In genomic region chr13:21469097-21469496, GRCm38 (mm10) we compare ENCODE assay signal across 12 mouse cellular contexts. TPM values are rescaled to one million over a fixed set of nuclear protein-coding genes. Genes with fewer than 3 reads are reported as not detected.
DNase-seq lines count a peak whose midpoint lies in the region; ATAC-seq and TF ChIP-seq lines count a peak whose summit lies in the region.
"Had no signal": no experiment of that assay in that cellular context is flagged by ENCODE, and none has a peak within 500 bp of the region (broad histone marks: within the 10 kb centered on the region; RNA-seq: fewer than 3 reads in every experiment).

No protein-coding gene starts in this region.

- no peak overlapping the region for H3K9ac ChIP-seq in heart, postnatal 0 days (replicated peaks; ENCODE audit: low read depth, low read length)
- H3K9ac ChIP-seq in embryonic facial prominence, embryonic 15.5 days: no peak overlapping the region
- no peak overlapping the region for H3K9ac ChIP-seq in intestine, embryonic 14.5 days (ENCODE audit: low read length)
- H3K9ac ChIP-seq in midbrain, embryonic 14.5 days (replicated peaks; ENCODE audit: low read length): no peak overlapping the region

- H3K4me2 ChIP-seq in heart, postnatal 0 days (ENCODE audit: low read depth, low read length): peak overlapping the region; percentile 81
- H3K4me2 ChIP-seq in embryonic facial prominence, embryonic 15.5 days (replicated peaks): peak overlapping the region; percentile 88
- peak overlapping the region; percentile 96 for H3K4me2 ChIP-seq in intestine, embryonic 14.5 days (ENCODE audit: low read length)
- H3K4me2 ChIP-seq in midbrain, embryonic 14.5 days (ENCODE audit: low read length): peak overlapping the region; percentile 66

- H3K9me3 ChIP-seq in heart, postnatal 0 days (replicated peaks; ENCODE audit: control insufficient read depth, low read length): no peaks in the 10 kb centered on the region
- no peaks in the 10 kb centered on the region for H3K9me3 ChIP-seq in embryonic facial prominence, embryonic 15.5 days (replicated peaks)
- no peaks in the 10 kb centered on the region for H3K9me3 ChIP-seq in intestine, embryonic 14.5 days (ENCODE audit: control insufficient read depth, low read length)
- H3K9me3 ChIP-seq in midbrain, embryonic 14.5 days (ENCODE audit: control insufficient read depth, low read length): no peaks in the 10 kb centered on the region

- TF ChIP-seq CTCF in heart, postnatal 0 days (IDR thresholded peaks at IDR 0.05; ENCODE audit: low read depth): no peak

- no peaks in the 10 kb centered on the region for H3K4me1 ChIP-seq in heart, postnatal 0 days (ENCODE audit: control insufficient read depth, insufficient read depth)
- 0 out of 2 replicates have a peak, but pooled peaks cover 4% of the 10 kb centered on the region for H3K4me1 ChIP-seq in embryonic facial prominence, embryonic 15.5 days
- H3K4me1 ChIP-seq in intestine, embryonic 14.5 days (replicated peaks; ENCODE audit: control insufficient read depth, insufficient read depth, low read length): no peaks in the 10 kb centered on the region
- H3K4me1 ChIP-seq in midbrain, embryonic 14.5 days (ENCODE audit: control insufficient read depth, insufficient read depth, low read length): no peaks in the 10 kb centered on the region

- peak overlapping the region; percentile 58; the same call in 1 of the 2 replicates for H3K4me3 ChIP-seq in heart, postnatal 0 days (ENCODE audit: low read depth, low read length)
- H3K4me3 ChIP-seq in embryonic facial prominence, embryonic 15.5 days (replicated peaks): peak overlapping the region; percentile 63
- 0 out of 2 replicates have a peak overlapping the region, but pooled peaks have one; percentile 63 for H3K4me3 ChIP-seq in intestine, embryonic 14.5 days (ENCODE audit: low read depth, low read length)
- H3K4me3 ChIP-seq in midbrain, embryonic 14.5 days (replicated peaks; ENCODE audit: low read depth, low read length): no peak overlapping the region

- no peaks in the 10 kb centered on the region for H3K27me3 ChIP-seq in heart, postnatal 0 days (ENCODE audit: control insufficient read depth, insufficient read depth, low read length)
- H3K27me3 ChIP-seq in embryonic facial prominence, embryonic 15.5 days: no peaks in the 10 kb centered on the region; the same call in 1 of the 2 replicates
- no peaks in the 10 kb centered on the region for H3K27me3 ChIP-seq in intestine, embryonic 14.5 days (replicated peaks; ENCODE audit: control insufficient read depth, insufficient read depth, low read length)
- H3K27me3 ChIP-seq in midbrain, embryonic 14.5 days (ENCODE audit: control insufficient read depth, insufficient read depth, low read length): 0 out of 2 replicates have a peak, but pooled peaks cover 3% of the 10 kb centered on the region

- H3K27ac ChIP-seq in heart, postnatal 0 days (ENCODE audit: low read depth): no peak overlapping the region
- H3K27ac ChIP-seq in embryonic facial prominence, embryonic 15.5 days (replicated peaks): no peak overlapping the region
- no peak overlapping the region for H3K27ac ChIP-seq in intestine, embryonic 14.5 days (ENCODE audit: low read depth)
- H3K27ac ChIP-seq in midbrain, embryonic 14.5 days (replicated peaks; ENCODE audit: low read depth, low read length): no peak overlapping the region

- no peaks in the 10 kb centered on the region for H3K36me3 ChIP-seq in heart, postnatal 0 days (replicated peaks; ENCODE audit: control insufficient read depth, insufficient read depth, low read length)
- no peaks in the 10 kb centered on the region for H3K36me3 ChIP-seq in embryonic facial prominence, embryonic 15.5 days
- no peaks in the 10 kb centered on the region for H3K36me3 ChIP-seq in intestine, embryonic 14.5 days (ENCODE audit: control insufficient read depth, insufficient read depth, low read length)
- H3K36me3 ChIP-seq in midbrain, embryonic 14.5 days (ENCODE audit: control insufficient read depth, insufficient read depth, low read length): no peaks in the 10 kb centered on the region

- no peak for DNase-seq in heart, postnatal 0 days (ENCODE audit: low spot score)
- no peak for DNase-seq in heart, adult 18-20 months
- no peak for DNase-seq in intestine, embryonic 14.5 days (ENCODE audit: low spot score)
- no peak for DNase-seq in midbrain, embryonic 14.5 days
- DNase-seq in layer of hippocampus, adult 9-11 months: no peak
- DNase-seq in thymus, postnatal 10 days (ENCODE audit: low spot score in 2 of 2): no peak
- DNase-seq in layer of hippocampus, adult 18-20 months (ENCODE audit: low spot score in 2 of 2): no peak

- no peak for TF ChIP-seq EP300 in heart, postnatal 0 days (IDR thresholded peaks at IDR 0.05; ENCODE audit: low read depth)

- no peak for ATAC-seq in heart, postnatal 0 days (ENCODE audit: insufficient read depth, low read depth)
- ATAC-seq in embryonic facial prominence, embryonic 15.5 days (ENCODE audit: insufficient number of reproducible peaks, low FRiP score, low TSS enrichment, low read depth): no peak
- ATAC-seq in intestine, embryonic 14.5 days (replicated peaks; ENCODE audit: low FRiP score, low TSS enrichment, low read depth): no peak
- no peak for ATAC-seq in midbrain, embryonic 14.5 days (ENCODE audit: low FRiP score, low TSS enrichment)

- WGBS in heart, postnatal 0 days: 7% methylated on average over 9 of the region's 9 CpGs
- WGBS in embryonic facial prominence, embryonic 15.5 days: 24% methylated on average over 9 of the region's 9 CpGs
- WGBS in intestine, embryonic 14.5 days: 36% methylated on average over 9 of the region's 9 CpGs
- 13% methylated on average over 9 of the region's 9 CpGs for WGBS in midbrain, embryonic 14.5 days

RNA-seq across cellular contexts. Expression of gene Nkapl, which starts 0.8 kb away (rescaled TPM):
- total RNA-seq in heart, postnatal 0 days (2014; rRNA removed; ENCODE audit: low replicate concordance): not detected in 2 replicates
- polyA plus RNA-seq in heart, postnatal 0 days (2015; fragmentation: Nextera tagmentation; extraction: Ambion mirVana): 1.8 and 2.1 TPM in 2 replicates
- total RNA-seq in heart, adult 18-20 months (2021): under 1 TPM; 0.44 to 0.52 TPM
- 2.1 and 2.3 TPM in 2 replicates for polyA plus RNA-seq in embryonic facial prominence, embryonic 15.5 days (2015; fragmentation: Nextera tagmentation; extraction: Ambion mirVana)
- polyA plus RNA-seq in intestine, embryonic 14.5 days (2014; fragmentation: Nextera tagmentation; extraction: Ambion mirVana): 2.1 and 2.6 TPM in 2 replicates
- polyA plus RNA-seq in midbrain, embryonic 14.5 days (2014; fragmentation: Nextera tagmentation; extraction: Ambion mirVana): 3.2 and 5.1 TPM in 2 replicates
- under 1 TPM; 0.57 to 0.96 TPM for total RNA-seq in layer of hippocampus, adult 18-20 months (2021)

RNA-seq across cellular contexts. Expression of gene Zkscan4, which starts 9.6 kb away (rescaled TPM):
- 0.70 and 1.7 TPM in 2 replicates for total RNA-seq in heart, postnatal 0 days (2014; rRNA removed; ENCODE audit: low replicate concordance)
- polyA plus RNA-seq in heart, postnatal 0 days (2015; fragmentation: Nextera tagmentation; extraction: Ambion mirVana): 1.9 and 2.0 TPM in 2 replicates
- 1 to 10 TPM in 1 of 2 experiments, under 1 TPM in 1; 0.79 to 1.3 TPM for total RNA-seq in heart, adult 18-20 months (2021)
- 3.7 and 4.3 TPM in 2 replicates for polyA plus RNA-seq in embryonic facial prominence, embryonic 15.5 days (2015; fragmentation: Nextera tagmentation; extraction: Ambion mirVana)
- polyA plus RNA-seq in intestine, embryonic 14.5 days (2014; fragmentation: Nextera tagmentation; extraction: Ambion mirVana): 3.3 and 3.4 TPM in 2 replicates
- polyA plus RNA-seq in midbrain, embryonic 14.5 days (2014; fragmentation: Nextera tagmentation; extraction: Ambion mirVana): 8.8 and 9.7 TPM in 2 replicates
- 1 to 10 TPM; 5.9 to 6.6 TPM for total RNA-seq in layer of hippocampus, adult 18-20 months (2021)

RNA-seq across cellular contexts. Expression of gene Gm10065, which starts 10.1 kb away (rescaled TPM):
- not detected in 2 replicates for total RNA-seq in heart, postnatal 0 days (2014; rRNA removed; ENCODE audit: low replicate concordance)
- not detected in 2 replicates for polyA plus RNA-seq in heart, postnatal 0 days (2015; fragmentation: Nextera tagmentation; extraction: Ambion mirVana)
- total RNA-seq in heart, adult 18-20 months (2021): not detected
- 1.8 TPM in 1 of 2 replicates, not detected in the other for polyA plus RNA-seq in embryonic facial prominence, embryonic 15.5 days (2015; fragmentation: Nextera tagmentation; extraction: Ambion mirVana)
- polyA plus RNA-seq in intestine, embryonic 14.5 days (2014; fragmentation: Nextera tagmentation; extraction: Ambion mirVana): not detected in 2 replicates
- polyA plus RNA-seq in midbrain, embryonic 14.5 days (2014; fragmentation: Nextera tagmentation; extraction: Ambion mirVana): not detected in 2 replicates
- not detected for total RNA-seq in layer of hippocampus, adult 18-20 months (2021)
- total RNA-seq: ES-E14; gastrocnemius, postnatal 14 days; left cerebral cortex, postnatal 10 days had no signal
- polyA plus RNA-seq: thymus, postnatal 0 days had no signal

RNA-seq across cellular contexts. Expression of gene Zscan26, which starts 15.6 kb away (rescaled TPM):
- 14.1 and 17.5 TPM in 2 replicates for total RNA-seq in heart, postnatal 0 days (2014; rRNA removed; ENCODE audit: low replicate concordance)
- polyA plus RNA-seq in heart, postnatal 0 days (2015; fragmentation: Nextera tagmentation; extraction: Ambion mirVana): 19.5 and 22.4 TPM in 2 replicates
- total RNA-seq in heart, adult 18-20 months (2021): 10 to 100 TPM; 22.2 to 25.9 TPM
- polyA plus RNA-seq in embryonic facial prominence, embryonic 15.5 days (2015; fragmentation: Nextera tagmentation; extraction: Ambion mirVana): 27.5 and 33.6 TPM in 2 replicates
- polyA plus RNA-seq in intestine, embryonic 14.5 days (2014; fragmentation: Nextera tagmentation; extraction: Ambion mirVana): 23.0 and 29.7 TPM in 2 replicates
- polyA plus RNA-seq in midbrain, embryonic 14.5 days (2014; fragmentation: Nextera tagmentation; extraction: Ambion mirVana): 15.7 and 17.6 TPM in 2 replicates
- total RNA-seq in layer of hippocampus, adult 18-20 months (2021): 10 to 100 TPM; 54.4 to 55.9 TPM

RNA-seq across cellular contexts. Expression of gene AK157302, which starts 25.9 kb away (rescaled TPM):
- 0.08 and 0.15 TPM in 2 replicates for total RNA-seq in heart, postnatal 0 days (2014; rRNA removed; ENCODE audit: low replicate concordance)
- 0.93 and 1.3 TPM in 2 replicates for polyA plus RNA-seq in heart, postnatal 0 days (2015; fragmentation: Nextera tagmentation; extraction: Ambion mirVana)
- total RNA-seq in heart, adult 18-20 months (2021): 10 to 100 TPM; 25.7 to 26.8 TPM
- 0.37 and 1.6 TPM in 2 replicates for polyA plus RNA-seq in embryonic facial prominence, embryonic 15.5 days (2015; fragmentation: Nextera tagmentation; extraction: Ambion mirVana)
- polyA plus RNA-seq in intestine, embryonic 14.5 days (2014; fragmentation: Nextera tagmentation; extraction: Ambion mirVana): 0.22 and 0.32 TPM in 2 replicates
- polyA plus RNA-seq in midbrain, embryonic 14.5 days (2014; fragmentation: Nextera tagmentation; extraction: Ambion mirVana): 0.34 and 0.54 TPM in 2 replicates
- 10 to 100 TPM; 20.5 to 23.0 TPM for total RNA-seq in layer of hippocampus, adult 18-20 months (2021)
